Mouse (Mus musculus): ENCODE data around the gene Dzip1. TPM values are rescaled to one million over a fixed set of nuclear protein-coding genes. Genes with fewer than 3 reads are reported as not detected.

Dzip1 gene
- polyA plus RNA-seq, 1 experiment from 2014 or later, result 10.1 TPM

- Histone ChIP-seq H3K4me2 (ENCODE audit: low read depth, low read length) (no peak overlapping the region), H3K27ac (ENCODE audit: low read length) (no peak overlapping the region), H3K27me3 (ENCODE audit: control insufficient read depth, insufficient read depth, low read length) (no peaks in the 10 kb centered on the region), H3K36me3 (ENCODE audit: control insufficient read depth, insufficient read depth, low read length) (no peaks in the 10 kb centered on the region), H3K9ac (ENCODE audit: low read length) (no peak overlapping the region), H3K4me3 (replicated peaks; ENCODE audit: low read length) (no peak overlapping the region), H3K9me3 (replicated peaks; ENCODE audit: control insufficient read depth, low read length) (no peaks in the 10 kb centered on the region), H3K4me1 (ENCODE audit: control insufficient read depth, insufficient read depth, low read length) (peaks cover 6% of the 10 kb centered on the region)
- no peak for ATAC-seq (ENCODE audit: insufficient read depth, low FRiP score)
- WGBS, result 34% methylated on average over 6 of the region's 6 CpGs
These were observed 73.7 kb downstream of the Dzip1 start for GRCm38 (mm10) chr14:118851496-118852107.

- Histone ChIP-seq H3K36me3 (ENCODE audit: control insufficient read depth, insufficient read depth, low read length) (no peaks in the 10 kb centered on the region), H3K27me3 (ENCODE audit: control insufficient read depth, insufficient read depth, low read length) (no peaks in the 10 kb centered on the region), H3K4me2 (ENCODE audit: low read depth, low read length) (no peak overlapping the region), H3K4me3 (replicated peaks; ENCODE audit: low read length) (no peak overlapping the region), H3K9me3 (replicated peaks; ENCODE audit: control insufficient read depth, low read length) (no peaks in the 10 kb centered on the region), H3K4me1 (ENCODE audit: control insufficient read depth, insufficient read depth, low read length) (peaks cover 6% of the 10 kb centered on the region), H3K27ac (ENCODE audit: low read length) (peak overlapping the region; percentile 70), H3K9ac (ENCODE audit: low read length) (no peak overlapping the region)
- no peak for ATAC-seq (ENCODE audit: insufficient read depth, low FRiP score)
- 49% methylated on average over 4 of the region's 4 CpGs for WGBS
These were observed 74.6 kb downstream of the Dzip1 start for GRCm38 (mm10) chr14:118850696-118851035.

GRCm38 (mm10) chr14:118850011-118850695 lies 75.1 kb downstream of the Dzip1 start:
- Histone ChIP-seq H3K9me3 (replicated peaks; ENCODE audit: control insufficient read depth, low read length) (no peaks in the 10 kb centered on the region), H3K4me3 (replicated peaks; ENCODE audit: low read length) (no peak overlapping the region), H3K27ac (ENCODE audit: low read length) (peak overlapping the region; percentile 70), H3K9ac (ENCODE audit: low read length) (no peak overlapping the region), H3K36me3 (ENCODE audit: control insufficient read depth, insufficient read depth, low read length) (no peaks in the 10 kb centered on the region), H3K4me2 (ENCODE audit: low read depth, low read length) (no peak overlapping the region), H3K4me1 (ENCODE audit: control insufficient read depth, insufficient read depth, low read length) (peaks cover 2% of the 10 kb centered on the region), H3K27me3 (ENCODE audit: control insufficient read depth, insufficient read depth, low read length) (no peaks in the 10 kb centered on the region)
- no peak for ATAC-seq (ENCODE audit: insufficient read depth, low FRiP score)
- 66% methylated on average over 11 of the region's 11 CpGs for WGBS

GRCm38 (mm10) chr14:118848171-118848570 lies 77.1 kb downstream of the Dzip1 start:
- 59% methylated on average over 7 of the region's 7 CpGs for WGBS
- Histone ChIP-seq H3K9ac (ENCODE audit: low read length) (no peak overlapping the region), H3K4me3 (replicated peaks; ENCODE audit: low read length) (no peak overlapping the region)

GRCm38 (mm10) chr14:118846834-118847233 lies 78.4 kb downstream of the Dzip1 start:
- ATAC-seq (ENCODE audit: insufficient read depth, low FRiP score), result no peak
- no peaks in the 10 kb centered on the region for H3K27me3 ChIP-seq (ENCODE audit: control insufficient read depth, insufficient read depth, low read length)
- H3K9ac ChIP-seq (ENCODE audit: low read length), result no peak overlapping the region
- H3K4me1 ChIP-seq (ENCODE audit: control insufficient read depth, insufficient read depth, low read length), result no peaks in the 10 kb centered on the region; the same call in none of the 2 replicates
- 90% methylated on average over 10 of the region's 10 CpGs for WGBS
- no peak overlapping the region for H3K27ac ChIP-seq (ENCODE audit: low read length)
- no peaks in the 10 kb centered on the region for H3K9me3 ChIP-seq (replicated peaks; ENCODE audit: control insufficient read depth, low read length)
- H3K4me3 ChIP-seq (replicated peaks; ENCODE audit: low read length), result no peak overlapping the region
- H3K36me3 ChIP-seq (ENCODE audit: control insufficient read depth, insufficient read depth, low read length), result no peaks in the 10 kb centered on the region
- H3K4me2 ChIP-seq (ENCODE audit: low read depth, low read length), result no peak overlapping the region

More at GRCm38 (mm10) chr14:118848171-118848570, 77.1 kb downstream of the Dzip1 start:
- H3K4me2 ChIP-seq (ENCODE audit: low read depth, low read length), result no peak overlapping the region
- 0 out of 2 replicates have a peak, but pooled peaks have one; percentile 43 for ATAC-seq (ENCODE audit: insufficient read depth, low FRiP score)
- H3K27ac ChIP-seq (ENCODE audit: low read length), result peak overlapping the region; percentile 37
- no peaks in the 10 kb centered on the region for H3K9me3 ChIP-seq (replicated peaks; ENCODE audit: control insufficient read depth, low read length)
- no peaks in the 10 kb centered on the region for H3K27me3 ChIP-seq (ENCODE audit: control insufficient read depth, insufficient read depth, low read length)
- no peaks in the 10 kb centered on the region; the same call in none of the 2 replicates for H3K4me1 ChIP-seq (ENCODE audit: control insufficient read depth, insufficient read depth, low read length)
- H3K36me3 ChIP-seq (ENCODE audit: control insufficient read depth, insufficient read depth, low read length), result no peaks in the 10 kb centered on the region

GRCm38 (mm10) chr14:118842353-118842752 lies 82.9 kb downstream of the Dzip1 start:
- Histone ChIP-seq H3K9ac (ENCODE audit: low read length) (no peak overlapping the region), H3K9me3 (replicated peaks; ENCODE audit: control insufficient read depth, low read length) (no peaks in the 10 kb centered on the region), H3K4me3 (replicated peaks; ENCODE audit: low read length) (no peak overlapping the region), H3K27ac (ENCODE audit: low read length) (no peak overlapping the region), H3K27me3 (ENCODE audit: control insufficient read depth, insufficient read depth, low read length) (no peaks in the 10 kb centered on the region), H3K36me3 (ENCODE audit: control insufficient read depth, insufficient read depth, low read length) (no peaks in the 10 kb centered on the region), H3K4me1 (ENCODE audit: control insufficient read depth, insufficient read depth, low read length) (peaks cover 15% of the 10 kb centered on the region), H3K4me2 (ENCODE audit: low read depth, low read length) (no peak overlapping the region)
- 81% methylated on average over 3 of the region's 3 CpGs for WGBS
- ATAC-seq (ENCODE audit: insufficient read depth, low FRiP score), result no peak

- no peak overlapping the region for H3K4me2 ChIP-seq (ENCODE audit: low read depth, low read length)
- no peak overlapping the region for H3K9ac ChIP-seq (ENCODE audit: low read length)
- no peak for ATAC-seq (ENCODE audit: insufficient read depth, low FRiP score)
These were observed 85.2 kb downstream of the Dzip1 start for GRCm38 (mm10) chr14:118840027-118840426.

GRCm38 (mm10) chr14:118839416-118839815 lies 85.8 kb downstream of the Dzip1 start:
- Histone ChIP-seq H3K9me3 (replicated peaks; ENCODE audit: control insufficient read depth, low read length) (no peaks in the 10 kb centered on the region), H3K27me3 (ENCODE audit: control insufficient read depth, insufficient read depth, low read length) (no peaks in the 10 kb centered on the region), H3K4me3 (replicated peaks; ENCODE audit: low read length) (no peak overlapping the region), H3K27ac (ENCODE audit: low read length) (0 out of 2 replicates have a peak overlapping the region, but pooled peaks have one; percentile 37), H3K9ac (ENCODE audit: low read length) (no peak overlapping the region), H3K36me3 (ENCODE audit: control insufficient read depth, insufficient read depth, low read length) (no peaks in the 10 kb centered on the region), H3K4me2 (ENCODE audit: low read depth, low read length) (no peak overlapping the region), H3K4me1 (ENCODE audit: control insufficient read depth, insufficient read depth, low read length) (peaks cover 15% of the 10 kb centered on the region)
- WGBS, result 39% methylated on average over 5 of the region's 5 CpGs
- ATAC-seq (ENCODE audit: insufficient read depth, low FRiP score), result peak; percentile 55; the same call in 1 of the 2 replicates

More at GRCm38 (mm10) chr14:118840027-118840426, 85.2 kb downstream of the Dzip1 start:
- no peaks in the 10 kb centered on the region for H3K36me3 ChIP-seq (ENCODE audit: control insufficient read depth, insufficient read depth, low read length)
- H3K4me1 ChIP-seq (ENCODE audit: control insufficient read depth, insufficient read depth, low read length), result peaks cover 15% of the 10 kb centered on the region
- H3K4me3 ChIP-seq (replicated peaks; ENCODE audit: low read length), result no peak overlapping the region
- 100% methylated on average over 1 of the region's 1 CpGs for WGBS
- H3K27me3 ChIP-seq (ENCODE audit: control insufficient read depth, insufficient read depth, low read length), result no peaks in the 10 kb centered on the region
- no peaks in the 10 kb centered on the region for H3K9me3 ChIP-seq (replicated peaks; ENCODE audit: control insufficient read depth, low read length)
- H3K27ac ChIP-seq (ENCODE audit: low read length), result no peak overlapping the region

- no peak overlapping the region for H3K9ac ChIP-seq (ENCODE audit: low read length)
- no peaks in the 10 kb centered on the region for H3K27me3 ChIP-seq (ENCODE audit: control insufficient read depth, insufficient read depth, low read length)
- no peak overlapping the region for H3K4me2 ChIP-seq (ENCODE audit: low read depth, low read length)
- H3K9me3 ChIP-seq (replicated peaks; ENCODE audit: control insufficient read depth, low read length), result no peaks in the 10 kb centered on the region
- H3K36me3 ChIP-seq (ENCODE audit: control insufficient read depth, insufficient read depth, low read length), result no peaks in the 10 kb centered on the region
- H3K27ac ChIP-seq (ENCODE audit: low read length), result peak overlapping the region; percentile 37
- peaks cover 15% of the 10 kb centered on the region for H3K4me1 ChIP-seq (ENCODE audit: control insufficient read depth, insufficient read depth, low read length)
- H3K4me3 ChIP-seq (replicated peaks; ENCODE audit: low read length), result no peak overlapping the region
- WGBS, result 54% methylated on average over 8 of the region's 8 CpGs
- ATAC-seq (ENCODE audit: insufficient read depth, low FRiP score), result no peak
These were observed 86.6 kb downstream of the Dzip1 start for GRCm38 (mm10) chr14:118838556-118839120.
